Mouse (Mus musculus) kidney, postnatal 0 days (tissue): ENCODE data around the gene Olfr486. TPM values are rescaled to one million over a fixed set of nuclear protein-coding genes. Genes with fewer than 3 reads are reported as not detected.

ENCODE experiments used
- ATAC-seq: fragments of 200-750 bp; cut with Nextera tagmentation; replicated peaks from 2 replicates; pipeline ENCODE4 v1.8.0; 2017; ENCODE audit warnings: low read depth, moderate number of reproducible peaks, moderate TSS enrichment, moderate library complexity; ENCODE audit not compliant: low FRiP score
- DNase-seq: peaks from one replicate; pipeline ENCODE4 v3.0.0-alpha.2; 2016; ENCODE audit warnings: low spot score
- H3K27ac ChIP-seq: fragments of 300-500 bp; sonication (generic); 2 replicates; pipeline ENCODE4 v1.5.1; 2014; ENCODE audit warnings: mild to moderate bottlenecking
- H3K27me3 ChIP-seq: fragments of 300-500 bp; sonication (generic); 2 replicates; pipeline ENCODE4 v1.6.1; 2014; ENCODE audit warnings: low read length, mixed read lengths; ENCODE audit not compliant: insufficient read depth
- H3K36me3 ChIP-seq: fragments of 300-500 bp; sonication (generic); 2 replicates; pipeline ENCODE4 v1.6.1; 2014; ENCODE audit warnings: low read length, mixed read lengths; ENCODE audit not compliant: insufficient read depth
- H3K4me1 ChIP-seq: fragments of 300-500 bp; sonication (generic); replicated peaks from 2 replicates; pipeline ENCODE4 v1.6.1; 2014; ENCODE audit warnings: antibody characterized with exemption, low read length, mixed read lengths; ENCODE audit not compliant: insufficient read depth
- H3K4me2 ChIP-seq: fragments of 300-500 bp; sonication (generic); 2 replicates; pipeline ENCODE4 v1.6.1; 2014; ENCODE audit warnings: mild to moderate bottlenecking, low read length, moderate library complexity, mixed read lengths
- H3K4me3 ChIP-seq: fragments of 300-500 bp; sonication (generic); replicated peaks from 2 replicates; pipeline ENCODE4 v1.5.1; 2014; ENCODE audit warnings: low read depth, low read length
- H3K9ac ChIP-seq: fragments of 300-500 bp; sonication (generic); 2 replicates; pipeline ENCODE4 v1.6.1; 2014; ENCODE audit warnings: low read depth, low read length
- H3K9me3 ChIP-seq: fragments of 300-500 bp; sonication (generic); replicated peaks from 2 replicates; pipeline ENCODE4 v1.6.1; 2016; ENCODE audit warnings: low read length, inconsistent platforms, mixed read lengths
- CTCF ChIP-seq: IDR thresholded peaks from 2 replicates; pipeline ENCODE4 v1.5.1; 2016; ENCODE audit warnings: antibody characterized with exemption, low read depth, mild to moderate bottlenecking, moderate library complexity
- polyA plus RNA-seq: library from polyadenylated mRNA; unstranded; fragments of >200 nt; fragmentation: Nextera tagmentation; extraction: Ambion mirVana; gene quantifications from 2 replicates; pipeline ENCODE4 v1.2.1, GENCODE M21; 2015

Olfr486 gene
- polyA plus RNA-seq, 1 experiment from 2014 or later: not detected

DNA sequence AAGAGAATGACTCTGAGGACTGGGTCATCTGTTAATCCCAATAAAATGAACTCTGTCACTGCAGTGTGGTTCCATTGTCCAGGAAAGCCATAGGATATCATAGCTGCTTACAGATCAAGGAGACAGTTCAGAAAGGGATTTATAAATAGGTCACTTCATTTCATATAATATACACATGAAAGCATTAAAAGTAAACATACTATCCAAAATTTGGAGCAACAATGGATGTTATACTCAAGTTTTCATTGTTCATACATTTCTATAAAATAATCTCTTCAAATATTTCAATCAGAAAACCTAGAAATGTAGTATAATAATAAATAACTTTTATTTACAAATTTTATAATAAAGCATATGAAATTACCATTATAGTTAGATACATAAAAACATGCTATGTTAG is 12.8 kb downstream of the Olfr486 start, which contains the start of gene Olfr485:
TSS of gene Olfr485 (minus strand) at position 101 of the 400 bp plus-strand sequence.
- Histone ChIP-seq H3K27ac (no peak within 1 kb of the TSS), H3K4me3 (no peak within 1 kb of the TSS), H3K9ac (no peak within 1 kb of the TSS), H3K4me1 (no peaks in the 10 kb centered on the region), H3K4me2 (no peak within 1 kb of the TSS), H3K36me3 (no peaks in the 10 kb centered on the region), H3K27me3 (no peaks in the 10 kb centered on the region), H3K9me3 (no peaks in the 10 kb centered on the region)
- no peak for ATAC-seq
- no peak for DNase-seq
- TF ChIP-seq CTCF: no peak

DNA sequence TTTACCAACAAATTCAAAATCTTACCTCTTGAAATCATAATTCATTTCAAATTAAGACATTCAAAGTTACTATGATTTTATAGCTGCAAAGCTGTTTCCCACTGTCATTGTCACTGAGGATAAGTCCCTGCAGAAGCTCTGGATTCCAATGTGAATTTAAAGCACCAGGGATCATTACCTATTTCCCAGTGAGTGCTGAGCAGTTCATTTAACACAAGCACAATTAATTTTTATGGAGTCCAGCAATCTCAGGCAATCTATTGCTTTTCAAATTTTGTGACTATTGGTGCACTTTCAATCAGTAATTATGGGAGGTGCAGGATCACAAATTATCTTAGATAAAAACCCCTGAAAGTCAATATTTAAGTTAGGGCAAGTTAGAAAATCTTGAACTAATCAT is 45.2 kb downstream of the Olfr486 start, which contains the start of gene Olfr484:
TSS of gene Olfr484 (minus strand) at position 101 of the 400 bp plus-strand sequence.
- H3K9ac ChIP-seq: no peak within 1 kb of the TSS
- TF ChIP-seq CTCF: no peak
- H3K36me3 ChIP-seq: no peaks in the 10 kb centered on the region
- H3K4me3 ChIP-seq: no peak within 1 kb of the TSS
- H3K4me2 ChIP-seq: no peak within 1 kb of the TSS
- no peak for ATAC-seq
- no peaks in the 10 kb centered on the region for H3K9me3 ChIP-seq
- DNase-seq: no peak
- no peaks in the 10 kb centered on the region for H3K4me1 ChIP-seq
- no peak within 1 kb of the TSS for H3K27ac ChIP-seq
- H3K27me3 ChIP-seq: no peaks in the 10 kb centered on the region

Other genes with a start within 250 kb of the Olfr486 start
- not detected in 2 replicates for gene Olfr473, start 242.3 kb downstream of the Olfr486 start, polyA plus RNA-seq
- not detected in 2 replicates for gene Olfr474, start 218.1 kb downstream of the Olfr486 start, polyA plus RNA-seq
- not detected in 2 replicates for gene Olfr476, start 207.9 kb downstream of the Olfr486 start, polyA plus RNA-seq
- not detected in 2 replicates for gene Olfr477, start 186.0 kb downstream of the Olfr486 start, polyA plus RNA-seq
- gene Olfr478, start 138.8 kb downstream of the Olfr486 start, polyA plus RNA-seq: not detected in 2 replicates
- not detected in 2 replicates for gene Olfr479, start 122.0 kb downstream of the Olfr486 start, polyA plus RNA-seq
- gene Olfr480, start 105.4 kb downstream of the Olfr486 start, polyA plus RNA-seq: not detected in 2 replicates
- gene Olfr481, start 92.9 kb downstream of the Olfr486 start, polyA plus RNA-seq: not detected in 2 replicates
- 0.12 and 0.13 TPM in 2 replicates for gene Olfr482, start 75.2 kb downstream of the Olfr486 start, polyA plus RNA-seq
- gene Olfr483, start 71.9 kb downstream of the Olfr486 start, polyA plus RNA-seq: not detected in 2 replicates
- gene Olfr484, start 45.3 kb downstream of the Olfr486 start, polyA plus RNA-seq: not detected in 2 replicates
- not detected in 2 replicates for gene Olfr485, start 12.9 kb downstream of the Olfr486 start, polyA plus RNA-seq
- gene Olfr487, start 41.9 kb upstream of the Olfr486 start, polyA plus RNA-seq: not detected in 2 replicates
- not detected in 2 replicates for gene Olfr488, start 85.6 kb upstream of the Olfr486 start, polyA plus RNA-seq
- gene Olfr490, start 116.2 kb upstream of the Olfr486 start, polyA plus RNA-seq: not detected in 2 replicates
- gene Olfr491, start 140.7 kb upstream of the Olfr486 start, polyA plus RNA-seq: not detected in 2 replicates
- not detected in 2 replicates for gene Olfr492, start 150.9 kb upstream of the Olfr486 start, polyA plus RNA-seq
- not detected in 2 replicates for gene Olfr493, start 174.2 kb upstream of the Olfr486 start, polyA plus RNA-seq
- gene Olfr494, start 192.6 kb upstream of the Olfr486 start, polyA plus RNA-seq: not detected in 2 replicates
- not detected in 2 replicates for gene Olfr495, start 220.4 kb upstream of the Olfr486 start, polyA plus RNA-seq
- not detected in 2 replicates for gene Olfr497, start 247.7 kb upstream of the Olfr486 start, polyA plus RNA-seq